Mouse (Mus musculus) small intestine, adult 2 months (tissue): Measurements from ENCODE around the gene Stoml2. TPM values are rescaled to one million over a fixed set of nuclear protein-coding genes. Genes with fewer than 3 reads are reported as not detected.

ENCODE experiments used
- H3K27ac ChIP-seq: fragments of 200-500 bp; 2 replicates; pipeline ENCODE4 v1.5.1; 2012; ENCODE audit warnings: low read depth, low read length, control low read depth, inconsistent platforms; ENCODE audit not compliant: insufficient read depth
- H3K27me3 ChIP-seq: fragments of 200-500 bp; 2 replicates; pipeline ENCODE4 v1.6.1; 2012; ENCODE audit warnings: mild to moderate bottlenecking, moderate library complexity, low read length, inconsistent platforms; ENCODE audit not compliant: control insufficient read depth, insufficient read depth
- H3K36me3 ChIP-seq: fragments of 200-500 bp; 2 replicates; pipeline ENCODE4 v1.6.1; 2012; ENCODE audit warnings: mild to moderate bottlenecking, low read length, control low read depth, inconsistent platforms; ENCODE audit not compliant: control insufficient read depth, insufficient read depth
- H3K4me1 ChIP-seq: fragments of 200-500 bp; 2 replicates; pipeline ENCODE4 v1.6.1; 2012; ENCODE audit warnings: low read length, inconsistent platforms, mixed read lengths; ENCODE audit not compliant: control insufficient read depth, insufficient read depth, insufficient read length
- H3K4me3 ChIP-seq: fragments of 200-500 bp; 2 replicates; pipeline ENCODE4 v1.5.1; 2012; ENCODE audit warnings: low read depth, mild to moderate bottlenecking, control low read depth, inconsistent platforms, low read length, moderate library complexity
- CTCF ChIP-seq: fragments of 200-500 bp; IDR thresholded peaks from 2 replicates; pipeline ENCODE4 v1.5.1; 2012; ENCODE audit warnings: low read depth, mild to moderate bottlenecking, control low read depth, inconsistent platforms, low read length, moderate library complexity, mixed read lengths; ENCODE audit not compliant: insufficient replicate concordance, insufficient read length; ENCODE audit errors: extremely low read depth
- POLR2A ChIP-seq: fragments of 200-500 bp; IDR thresholded peaks from 2 replicates; pipeline ENCODE4 v1.6.1; 2012; ENCODE audit warnings: low read depth, mild to moderate bottlenecking, control low read depth, inconsistent platforms, low read length, moderate library complexity
- whole genome bisulfite sequencing: fragments of 180-500 bp; shearing (Covaris S2); methylation state at CpG from one replicate; pipeline ENCODE4 v1.1.7; 2018; 5-methylcytosine and 5-hydroxymethylcytosine counted together
- polyA plus RNA-seq: library from polyadenylated mRNA; depleted of rRNA; stranded (reverse); fragments of >200 nt; gene quantifications from 2 replicates; pipeline ENCODE4 v1.2.3, GENCODE M21; 2012

The Stoml2 gene
- polyA plus RNA-seq, 1 experiment = 62.8 TPM

- WGBS = 46% methylated on average over 4 of the region's 4 CpGs
- Histone ChIP-seq H3K27me3 (no peaks in the 10 kb centered on the region), H3K4me1 (peaks cover 11% of the 10 kb centered on the region; the same call in 1 of the 2 replicates), H3K4me3 (peak overlapping the region; percentile 12; the same call in 1 of the 2 replicates), H3K36me3 (peaks cover 32% of the 10 kb centered on the region), H3K27ac (peak overlapping the region; percentile 35; the same call in 1 of the 2 replicates)
- no peak for TF ChIP-seq POLR2A
- no peak for TF ChIP-seq CTCF
These were observed 6.5 kb upstream of the Stoml2 start for GRCm38 (mm10) chr4:43037860-43038566.

DNA sequence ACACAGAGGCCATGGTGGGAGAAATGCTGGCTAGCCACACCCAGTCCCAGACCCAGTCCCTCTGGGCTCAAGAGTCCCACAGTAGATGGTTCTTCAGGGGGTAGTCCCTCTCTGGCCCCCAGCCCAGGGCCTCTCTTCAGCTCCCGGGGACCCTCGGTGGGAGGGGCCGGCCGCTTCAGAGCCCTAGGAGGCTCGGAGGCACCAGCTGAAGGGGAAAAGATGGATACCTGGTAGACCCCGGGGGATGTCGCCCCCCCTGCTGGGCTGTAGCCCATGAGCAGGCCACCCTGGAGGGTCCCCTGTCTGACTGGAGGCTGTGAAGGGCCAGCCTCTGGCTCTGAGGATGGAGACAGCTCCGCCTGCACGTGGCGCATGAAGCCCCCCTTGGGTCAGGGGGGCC is 4.8 kb upstream of the Stoml2 start:
- Histone ChIP-seq H3K36me3 (peaks cover 32% of the 10 kb centered on the region), H3K27me3 (no peaks in the 10 kb centered on the region), H3K4me3 (no peak overlapping the region), H3K4me1 (peaks cover 16% of the 10 kb centered on the region; the same call in 1 of the 2 replicates), H3K27ac (no peak overlapping the region)
- no peak for TF ChIP-seq POLR2A
- TF ChIP-seq CTCF = no peak
- 87% methylated on average over 10 of the region's 10 CpGs for WGBS

GRCm38 (mm10) chr4:43035851-43036250 is 4.3 kb upstream of the Stoml2 start:
- 54% methylated on average over 6 of the region's 6 CpGs for WGBS

GRCm38 (mm10) chr4:43033481-43033880 is 2.0 kb upstream of the Stoml2 start:
- H3K27me3 ChIP-seq = no peaks in the 10 kb centered on the region
- WGBS = 90% methylated on average over 14 of the region's 14 CpGs
- TF ChIP-seq POLR2A (no peak), CTCF (no peak)
- H3K4me3 ChIP-seq = no peak overlapping the region
- peaks cover 14% of the 10 kb centered on the region; the same call in 1 of the 2 replicates for H3K4me1 ChIP-seq
- peaks cover 37% of the 10 kb centered on the region for H3K36me3 ChIP-seq
- no peak overlapping the region for H3K27ac ChIP-seq

More at GRCm38 (mm10) chr4:43035851-43036250, 4.3 kb upstream of the Stoml2 start:
- H3K27me3 ChIP-seq = no peaks in the 10 kb centered on the region
- H3K4me1 ChIP-seq = peaks cover 16% of the 10 kb centered on the region; the same call in 1 of the 2 replicates
- no peak overlapping the region for H3K4me3 ChIP-seq
- TF ChIP-seq CTCF (no peak), POLR2A (no peak)
- peaks cover 32% of the 10 kb centered on the region for H3K36me3 ChIP-seq
- no peak overlapping the region for H3K27ac ChIP-seq

- Histone ChIP-seq H3K4me1 (peaks cover 13% of the 10 kb centered on the region; the same call in 1 of the 2 replicates), H3K27ac (no peak overlapping the region), H3K36me3 (peaks cover 42% of the 10 kb centered on the region), H3K4me3 (no peak overlapping the region), H3K27me3 (no peaks in the 10 kb centered on the region)
- TF ChIP-seq CTCF = no peak
- TF ChIP-seq POLR2A = no peak
- WGBS = 86% methylated on average over 1 of the region's 1 CpGs
These were observed 991 bp upstream of the Stoml2 start for GRCm38 (mm10) chr4:43032501-43032900.

DNA sequence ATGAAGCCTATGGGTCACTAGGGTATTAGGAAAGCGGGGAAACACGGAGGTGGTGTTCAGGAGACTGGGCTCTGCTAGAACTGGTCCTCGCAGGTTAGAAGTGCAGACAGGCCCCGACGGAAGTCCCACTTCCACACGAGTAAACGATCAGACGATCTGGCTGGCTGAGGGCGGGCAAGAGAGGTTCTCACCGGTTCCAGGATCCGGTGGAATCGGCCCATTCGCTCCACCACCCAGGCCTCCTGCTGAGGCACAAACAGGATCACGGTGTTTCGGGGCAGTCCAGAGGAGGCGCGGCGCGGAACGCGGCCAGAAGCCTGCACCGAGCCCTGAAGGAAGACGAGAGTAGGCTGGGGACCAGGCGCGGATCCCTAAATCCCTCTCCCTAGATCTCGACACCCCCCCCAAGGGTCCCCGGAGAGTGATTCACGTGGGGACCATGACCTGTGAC is 705 bp downstream of the Stoml2 start:
- peak overlapping the region; percentile 56 for H3K27ac ChIP-seq
- peaks cover 31% of the 10 kb centered on the region for H3K36me3 ChIP-seq

DNA sequence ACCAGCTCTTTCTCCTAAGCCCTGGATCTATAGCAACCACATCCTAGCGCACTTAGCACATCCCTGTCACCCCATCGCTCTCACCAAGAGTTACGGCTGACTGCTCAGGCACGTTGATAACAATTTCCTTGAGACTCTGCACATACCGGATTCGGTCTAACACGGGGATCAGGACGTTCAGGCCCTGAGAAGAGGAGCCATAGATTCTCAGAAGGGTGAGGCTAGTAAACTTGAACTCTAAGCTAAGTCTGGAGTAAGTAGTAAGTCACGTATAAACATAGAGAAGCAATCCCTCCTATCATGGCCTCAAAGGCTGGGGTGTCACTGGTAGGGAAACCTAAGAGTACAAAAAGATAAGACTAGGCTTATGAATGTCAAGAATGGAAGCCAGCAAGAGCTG is 1.2 kb downstream of the Stoml2 start:
- TF ChIP-seq POLR2A (no peak), CTCF (no peak)
- Histone ChIP-seq H3K4me3 (peak overlapping the region; percentile 91; the same call in 1 of the 2 replicates), H3K27me3 (no peaks in the 10 kb centered on the region), H3K4me1 (peaks cover 7% of the 10 kb centered on the region; the same call in 1 of the 2 replicates), H3K36me3 (peaks cover 28% of the 10 kb centered on the region), H3K27ac (no peak overlapping the region)
- WGBS = 39% methylated on average over 9 of the region's 9 CpGs

More for the DNA sequence above, 705 bp downstream of the Stoml2 start:
- WGBS = 1% methylated on average over 28 of the region's 28 CpGs
- peaks cover 7% of the 10 kb centered on the region; the same call in 1 of the 2 replicates for H3K4me1 ChIP-seq
- no peaks in the 10 kb centered on the region for H3K27me3 ChIP-seq
- peak overlapping the region; percentile 91 for H3K4me3 ChIP-seq
- no peak for TF ChIP-seq CTCF
- TF ChIP-seq POLR2A = no peak
